19 mouse cellular contexts compared by ENCODE assay signal in genomic region chr14:54993636-54994035, GRCm38 (mm10). TPM values are rescaled to one million over a fixed set of nuclear protein-coding genes. Genes with fewer than 3 reads are reported as not detected.
A peak's percentile ranks its signal among the peaks of the same experiment; 100 is the strongest.
DNase-seq lines count a peak whose midpoint lies in the region; ATAC-seq and TF ChIP-seq lines count a peak whose summit lies in the region.
"Had no signal": no experiment of that assay in that cellular context is flagged by ENCODE, and none has a peak within 500 bp of the region (broad histone marks: within the 10 kb centered on the region; RNA-seq: fewer than 3 reads in every experiment).

No protein-coding gene starts in this region.

- peak overlapping the region; percentile 18; the same call in 1 of the 2 replicates for H3K4me2 ChIP-seq in lung, embryonic 14.5 days
- H3K4me2 ChIP-seq in heart, postnatal 0 days (ENCODE audit: low read depth, low read length) = peak overlapping the region; percentile 62
- H3K4me2 ChIP-seq in myocyte (ENCODE audit: low read depth) = peak overlapping the region; percentile 66
- H3K4me2 ChIP-seq: neural tube, embryonic 13.5 days had no signal

- no peaks in the 10 kb centered on the region for H3K36me3 ChIP-seq in lung, embryonic 14.5 days (ENCODE audit: insufficient read depth)
- peaks cover 32% of the 10 kb centered on the region for H3K36me3 ChIP-seq in heart, postnatal 0 days (replicated peaks; ENCODE audit: control insufficient read depth, insufficient read depth, low read length)
- no peaks in the 10 kb centered on the region for H3K36me3 ChIP-seq in myocyte (ENCODE audit: control insufficient read depth, insufficient read depth)
- H3K36me3 ChIP-seq: neural tube, embryonic 13.5 days had no signal

- H3K27ac ChIP-seq in gastrocnemius, adult 2 months = peak overlapping the region; percentile 16; the same call in 1 of the 2 replicates
- H3K27ac ChIP-seq in lung, embryonic 14.5 days (ENCODE audit: low read depth) = peak overlapping the region; percentile 52; the same call in 1 of the 2 replicates
- H3K27ac ChIP-seq in heart, postnatal 0 days (ENCODE audit: low read depth) = peak overlapping the region; percentile 99
- H3K27ac ChIP-seq: neural tube, embryonic 13.5 days had no signal

- peak overlapping the region; percentile 14 for H3K4me3 ChIP-seq in gastrocnemius, adult 2 months
- H3K4me3 ChIP-seq in lung, embryonic 14.5 days (ENCODE audit: low read depth, low read length) = no peak overlapping the region
- H3K4me3 ChIP-seq in lung, adult 2 months (replicated peaks; ENCODE audit: extremely low read depth, low read depth, low read length) = no peak overlapping the region
- peak overlapping the region; percentile 46 for H3K4me3 ChIP-seq in heart, postnatal 0 days (ENCODE audit: low read depth, low read length)
- no peak overlapping the region for H3K4me3 ChIP-seq in myocyte
- H3K4me3 ChIP-seq: neural tube, embryonic 13.5 days had no signal

- peaks cover 10% of the 10 kb centered on the region; the same call in 1 of the 2 replicates for H3K4me1 ChIP-seq in lung, embryonic 14.5 days (ENCODE audit: insufficient read depth)
- H3K4me1 ChIP-seq in lung, adult 2 months (ENCODE audit: control insufficient read depth, insufficient read depth, low read length) = no peaks in the 10 kb centered on the region
- peaks cover 19% of the 10 kb centered on the region; the same call in 1 of the 2 replicates for H3K4me1 ChIP-seq in heart, postnatal 0 days (ENCODE audit: control insufficient read depth, insufficient read depth)

- TF ChIP-seq POLR2A in lung, adult 2 months (IDR thresholded peaks at IDR 0.05; ENCODE audit: borderline replicate concordance, extremely low read depth, low read depth, low read length) = no peak
- TF ChIP-seq POLR2A in myocyte (IDR thresholded peaks at IDR 0.05; ENCODE audit: insufficient read length, low read depth) = no peak

- WGBS in lung, embryonic 14.5 days = 36% methylated on average over 10 of the region's 10 CpGs
- WGBS in lung, adult 2 months = 41% methylated on average over 10 of the region's 10 CpGs
- WGBS in heart, postnatal 0 days = 29% methylated on average over 10 of the region's 10 CpGs

- intact Hi-C loops in gastrocnemius, adult 2 months (cut with DNase I) = no loop called here

- TF ChIP-seq CTCF in gastrocnemius, adult 2 months (IDR thresholded peaks at IDR 0.05) = no peak
- TF ChIP-seq CTCF in lung, embryonic 14.5 days (IDR thresholded peaks at IDR 0.05; ENCODE audit: low read depth) = no peak
- no peak for TF ChIP-seq CTCF in lung, adult 2 months (IDR thresholded peaks at IDR 0.05; ENCODE audit: insufficient read depth, low read length)
- TF ChIP-seq CTCF in heart, postnatal 0 days (IDR thresholded peaks at IDR 0.05; ENCODE audit: low read depth) = no peak

- peak; percentile 64 for ATAC-seq in lung, embryonic 14.5 days (ENCODE audit: insufficient read depth)
- no peak for ATAC-seq in heart, postnatal 0 days (ENCODE audit: insufficient read depth, low read depth)
- no peak for ATAC-seq in erythroblast, adult 5-6 weeks (replicated peaks; ENCODE audit: low FRiP score, poor library complexity, severe bottlenecking)
- ATAC-seq: hindbrain, embryonic 16.5 days had no signal

- no peak for DNase-seq in gastrocnemius, adult 2 months
- no peak for DNase-seq in gastrocnemius, adult 18-20 months (ENCODE audit: low spot score)
- DNase-seq in lung, embryonic 14.5 days = peak; percentile 26
- DNase-seq in lung, adult 2 months = no peak
- peak; percentile 17 for DNase-seq in heart, postnatal 0 days (ENCODE audit: low spot score)
- no peak for DNase-seq in layer of hippocampus, postnatal 10 days (ENCODE audit: low spot score in 2 of 2)
- DNase-seq: cerebellum, postnatal 14 days; kidney, adult 8-10 months; layer of hippocampus, postnatal 36 days; thymus, postnatal 25 days had no signal

- H3K79me2 ChIP-seq in myocyte (ENCODE audit: control insufficient read depth, insufficient read depth) = no peaks in the 10 kb centered on the region

- no peak overlapping the region for H3ac ChIP-seq in myocyte (ENCODE audit: control insufficient read depth, insufficient read length)

- no peak for TF ChIP-seq EP300 in heart, postnatal 0 days (IDR thresholded peaks at IDR 0.05; ENCODE audit: low read depth)

- H3K9ac ChIP-seq in lung, embryonic 14.5 days = no peak overlapping the region
- peak overlapping the region; percentile 67 for H3K9ac ChIP-seq in heart, postnatal 0 days (replicated peaks; ENCODE audit: low read depth, low read length)
- H3K9ac ChIP-seq: neural tube, embryonic 13.5 days had no signal

- H3K27me3 ChIP-seq in lung, embryonic 14.5 days (ENCODE audit: insufficient read depth, low read length) = no peaks in the 10 kb centered on the region
- no peaks in the 10 kb centered on the region for H3K27me3 ChIP-seq in heart, postnatal 0 days (ENCODE audit: control insufficient read depth, insufficient read depth, low read length)
- peaks cover 13% of the 10 kb centered on the region for H3K27me3 ChIP-seq in myocyte (ENCODE audit: control insufficient read depth, insufficient read depth, insufficient read length)
- H3K27me3 ChIP-seq: neural tube, embryonic 13.5 days had no signal

- no peaks in the 10 kb centered on the region for H3K9me3 ChIP-seq in lung, embryonic 14.5 days (ENCODE audit: low read depth, low read length)
- H3K9me3 ChIP-seq in heart, postnatal 0 days (replicated peaks; ENCODE audit: control insufficient read depth, low read length) = no peaks in the 10 kb centered on the region
- H3K9me3 ChIP-seq: neural tube, embryonic 13.5 days had no signal

TF ChIP-seq in myocyte, 11 proteins besides CTCF, POLR2A, EP300 and RAD21 (continues in another document):
- TF ChIP-seq REST (IDR thresholded peaks at IDR 0.05; ENCODE audit: insufficient read depth, insufficient read length) = no peak

RNA-seq across cellular contexts. Expression of gene Myh7, which starts 0.8 kb away (rescaled TPM):
- 1,000 to 10,000 TPM in 1 of 2 experiments, 100 to 1,000 TPM in 1; 520 to 1,662 TPM for total RNA-seq in gastrocnemius, adult 2 months (2021)
- 100 to 1,000 TPM; 739 to 933 TPM for total RNA-seq in gastrocnemius, adult 18-20 months (2021)
- polyA plus RNA-seq in lung, embryonic 14.5 days (2014; fragmentation: Nextera tagmentation; extraction: Ambion mirVana) = 1.8 and 3.6 TPM in 2 replicates
- 8.0 and 13.3 TPM in 2 replicates for polyA plus RNA-seq in lung, adult 2 months (2012; rRNA removed)
- total RNA-seq in heart, postnatal 0 days (2014; rRNA removed; ENCODE audit: low replicate concordance) = 4,273 and 4,731 TPM in 2 replicates
- polyA plus RNA-seq in heart, postnatal 0 days (2015; fragmentation: Nextera tagmentation; extraction: Ambion mirVana) = 1,026 and 1,537 TPM in 2 replicates
- polyA plus RNA-seq in myocyte (2012; fragmentation: generic; extraction: Trizol) = 56.5 TPM
- total RNA-seq in layer of hippocampus, postnatal 10 days (2021) = 1 to 10 TPM; 4.4 to 7.4 TPM
- not detected in 2 replicates for total RNA-seq in erythroblast, adult 5-6 weeks (2015; ENCODE audit: low replicate concordance)
- total RNA-seq in erythroblast, adult 5-6 weeks (2017; ENCODE audit: low replicate concordance) = not detected in 2 replicates
- polyA plus RNA-seq: liver, adult 2 months had no signal

RNA-seq across cellular contexts. Expression of gene Gm17428, which starts 16.9 kb away (rescaled TPM):
- total RNA-seq in gastrocnemius, adult 2 months (2021) = not detected
- total RNA-seq in gastrocnemius, adult 18-20 months (2021) = not detected
- polyA plus RNA-seq in lung, embryonic 14.5 days (2014; fragmentation: Nextera tagmentation; extraction: Ambion mirVana) = not detected in 2 replicates
- not detected in 2 replicates for polyA plus RNA-seq in lung, adult 2 months (2012; rRNA removed)
- total RNA-seq in heart, postnatal 0 days (2014; rRNA removed; ENCODE audit: low replicate concordance) = not detected in 2 replicates
- not detected in 2 replicates for polyA plus RNA-seq in heart, postnatal 0 days (2015; fragmentation: Nextera tagmentation; extraction: Ambion mirVana)
- polyA plus RNA-seq in myocyte (2012; fragmentation: generic; extraction: Trizol) = not detected
- total RNA-seq in layer of hippocampus, postnatal 10 days (2021) = not detected
- not detected in 2 replicates for total RNA-seq in erythroblast, adult 5-6 weeks (2015; ENCODE audit: low replicate concordance)
- not detected in 2 replicates for total RNA-seq in erythroblast, adult 5-6 weeks (2017; ENCODE audit: low replicate concordance)
- total RNA-seq: adrenal gland, postnatal 4 days; layer of hippocampus, postnatal 36 days; left cerebral cortex, postnatal 36 days; liver, adult 2 months had no signal
- polyA plus RNA-seq: gonadal fat pad, adult 2 months; hindbrain, embryonic 16.5 days; large intestine, adult 2 months; liver, adult 2 months; neural tube, embryonic 13.5 days had no signal

RNA-seq across cellular contexts. Expression of gene Ngdn, which starts 21.6 kb away (rescaled TPM):
- 10 to 100 TPM; 18.1 to 19.9 TPM for total RNA-seq in gastrocnemius, adult 2 months (2021)
- total RNA-seq in gastrocnemius, adult 18-20 months (2021) = 10 to 100 TPM; 18.4 to 19.0 TPM
- polyA plus RNA-seq in lung, embryonic 14.5 days (2014; fragmentation: Nextera tagmentation; extraction: Ambion mirVana) = 75.0 and 81.6 TPM in 2 replicates
- polyA plus RNA-seq in lung, adult 2 months (2012; rRNA removed) = 12.7 and 17.0 TPM in 2 replicates
- total RNA-seq in heart, postnatal 0 days (2014; rRNA removed; ENCODE audit: low replicate concordance) = 20.2 and 50.1 TPM in 2 replicates
- 50.0 and 50.9 TPM in 2 replicates for polyA plus RNA-seq in heart, postnatal 0 days (2015; fragmentation: Nextera tagmentation; extraction: Ambion mirVana)
- polyA plus RNA-seq in myocyte (2012; fragmentation: generic; extraction: Trizol) = 39.4 TPM
- total RNA-seq in layer of hippocampus, postnatal 10 days (2021) = 10 to 100 TPM; 30.0 to 39.1 TPM
- total RNA-seq in erythroblast, adult 5-6 weeks (2015; ENCODE audit: low replicate concordance) = 16.3 and 20.6 TPM in 2 replicates
- total RNA-seq in erythroblast, adult 5-6 weeks (2017; ENCODE audit: low replicate concordance) = 6.0 and 11.4 TPM in 2 replicates

RNA-seq across cellular contexts. Expression of gene Myh6, which starts 26.9 kb away (rescaled TPM):
- 100 to 1,000 TPM; 109 to 348 TPM for total RNA-seq in gastrocnemius, adult 2 months (2021)
- total RNA-seq in gastrocnemius, adult 18-20 months (2021) = 100 to 1,000 TPM; 174 to 189 TPM
- polyA plus RNA-seq in lung, embryonic 14.5 days (2014; fragmentation: Nextera tagmentation; extraction: Ambion mirVana) = 4.6 and 87.1 TPM in 2 replicates
- polyA plus RNA-seq in lung, adult 2 months (2012; rRNA removed) = 82.5 and 128 TPM in 2 replicates
- total RNA-seq in heart, postnatal 0 days (2014; rRNA removed; ENCODE audit: low replicate concordance) = 3,860 and 3,976 TPM in 2 replicates
- polyA plus RNA-seq in heart, postnatal 0 days (2015; fragmentation: Nextera tagmentation; extraction: Ambion mirVana) = 8,242 and 9,737 TPM in 2 replicates
- 15.0 TPM for polyA plus RNA-seq in myocyte (2012; fragmentation: generic; extraction: Trizol)
- 1 to 10 TPM; 3.1 to 4.9 TPM for total RNA-seq in layer of hippocampus, postnatal 10 days (2021)
- not detected in 2 replicates for total RNA-seq in erythroblast, adult 5-6 weeks (2015; ENCODE audit: low replicate concordance)
- total RNA-seq in erythroblast, adult 5-6 weeks (2017; ENCODE audit: low replicate concordance) = not detected in 2 replicates
- total RNA-seq: liver, adult 2 months had no signal
- polyA plus RNA-seq: gonadal fat pad, adult 2 months had no signal

RNA-seq across cellular contexts. Expression of gene Cmtm5, which starts 57.6 kb away (rescaled TPM):
- under 1 TPM in 1 of 2 experiments, not detected in 1; 0.25 TPM for total RNA-seq in gastrocnemius, adult 2 months (2021)
- total RNA-seq in gastrocnemius, adult 18-20 months (2021) = under 1 TPM in 1 of 2 experiments, not detected in 1; 0.50 TPM
- 0.22 and 0.31 TPM in 2 replicates for polyA plus RNA-seq in lung, embryonic 14.5 days (2014; fragmentation: Nextera tagmentation; extraction: Ambion mirVana)
- 0.69 and 2.2 TPM in 2 replicates for polyA plus RNA-seq in lung, adult 2 months (2012; rRNA removed)
- 3.1 and 8.1 TPM in 2 replicates for total RNA-seq in heart, postnatal 0 days (2014; rRNA removed; ENCODE audit: low replicate concordance)
- 0.34 and 0.85 TPM in 2 replicates for polyA plus RNA-seq in heart, postnatal 0 days (2015; fragmentation: Nextera tagmentation; extraction: Ambion mirVana)
- polyA plus RNA-seq in myocyte (2012; fragmentation: generic; extraction: Trizol) = not detected
- 10 to 100 TPM; 33.5 to 37.0 TPM for total RNA-seq in layer of hippocampus, postnatal 10 days (2021)
- total RNA-seq in erythroblast, adult 5-6 weeks (2015; ENCODE audit: low replicate concordance) = not detected in 2 replicates
- total RNA-seq in erythroblast, adult 5-6 weeks (2017; ENCODE audit: low replicate concordance) = not detected in 2 replicates
- total RNA-seq: liver, adult 2 months had no signal
- polyA plus RNA-seq: liver, adult 2 months had no signal

Comparison
In these comparisons a context has a peak if more than half of its experiments do, and no peak if none do; other contexts are left out.
1. DNase-seq: peak in lung, embryonic 14.5 days (single experiment) and heart, postnatal 0 days (single experiment); none in gastrocnemius, adult 2 months (single experiment), gastrocnemius, adult 18-20 months (single experiment), lung, adult 2 months (single experiment) and layer of hippocampus, postnatal 10 days (0 of 2).
2. H3K27ac ChIP-seq: peak in every context shown above with its lines; median percentile 99 in heart, postnatal 0 days; 52 in lung, embryonic 14.5 days; 16 in gastrocnemius, adult 2 months.
3. H3K4me3 ChIP-seq: peak in gastrocnemius, adult 2 months (single experiment) and heart, postnatal 0 days (single experiment); none in lung, embryonic 14.5 days (single experiment), lung, adult 2 months (single experiment) and myocyte (single experiment).
4. RNA of gene Myh7, which starts 0.8 kb away (total RNA-seq): 4,273 to 4,731 TPM in heart, postnatal 0 days, 520 to 1,662 TPM in gastrocnemius, adult 2 months and 739 to 933 TPM in gastrocnemius, adult 18-20 months; 4.4 to 7.4 TPM in layer of hippocampus, postnatal 10 days and not detected in erythroblast, adult 5-6 weeks; every median in the first group is over 10 times any median in the second.
5. Peak in every context shown above with its lines, with median percentiles within 50 percentile points of each other: H3K4me2 ChIP-seq.